Mouse (Mus musculus) midbrain, embryonic 10.5 days (tissue): ENCODE data around the gene Top2a. TPM values are rescaled to one million over a fixed set of nuclear protein-coding genes. Genes with fewer than 3 reads are reported as not detected.
A peak's percentile ranks its signal among the peaks of the same experiment; 100 is the strongest.

Experiments used
- DNase-seq: peaks from one replicate; pipeline ENCODE4 v3.0.0-alpha.2; 2017; ENCODE audit warnings: low spot score
- H3K27ac ChIP-seq: fragments of 300-500 bp; sonication (generic); replicated peaks from 2 replicates; pipeline ENCODE4 v1.5.1; 2016; ENCODE audit warnings: mild to moderate bottlenecking
- H3K27me3 ChIP-seq: fragments of 300-500 bp; sonication (generic); 2 replicates; pipeline ENCODE4 v1.6.1; 2016; ENCODE audit warnings: low read depth, mild to moderate bottlenecking; ENCODE audit not compliant: poor library complexity, severe bottlenecking
- H3K36me3 ChIP-seq: fragments of 300-500 bp; sonication (generic); 2 replicates; pipeline ENCODE4 v1.6.1; 2016; ENCODE audit warnings: mild to moderate bottlenecking, moderate library complexity
- H3K4me1 ChIP-seq: fragments of 300-500 bp; sonication (generic); 2 replicates; pipeline ENCODE4 v1.6.1; 2016
- H3K4me3 ChIP-seq: fragments of 300-500 bp; sonication (generic); 2 replicates; pipeline ENCODE4 v1.5.1; 2016; ENCODE audit warnings: mild to moderate bottlenecking, moderate library complexity
- H3K9me3 ChIP-seq: fragments of 300-500 bp; sonication (generic); replicated peaks from 2 replicates; pipeline ENCODE4 v1.6.1; 2016; ENCODE audit warnings: mild to moderate bottlenecking
- WGBS: fragments of 180-500 bp; shearing (Covaris S2); methylation state at CpG from one replicate; pipeline ENCODE4 v1.1.7; 2016; 5-methylcytosine and 5-hydroxymethylcytosine counted together
- polyA plus RNA-seq: library from polyadenylated mRNA; unstranded; fragments of >200 nt; fragmentation: Nextera tagmentation; extraction: Ambion mirVana; gene quantifications from 2 replicates; pipeline ENCODE4 v1.2.1, GENCODE M21; 2016

The Top2a gene
- polyA plus RNA-seq, 1 experiment from 2014 or later = 357 TPM

- Histone ChIP-seq H3K9me3 (no peaks in the 10 kb centered on the region), H3K27ac (peak overlapping the region; percentile 85), H3K4me3 (peak overlapping the region; percentile 74), H3K36me3 (peaks cover 20% of the 10 kb centered on the region), H3K27me3 (peaks cover 68% of the 10 kb centered on the region), H3K4me1 (peaks cover 100% of the 10 kb centered on the region)
- 5% methylated on average over 11 of the region's 11 CpGs for WGBS
- DNase-seq = no peak
Observed at GRCm38 (mm10) chr11:98965416-98966077, 58.4 kb downstream of the Top2a start.

DNA sequence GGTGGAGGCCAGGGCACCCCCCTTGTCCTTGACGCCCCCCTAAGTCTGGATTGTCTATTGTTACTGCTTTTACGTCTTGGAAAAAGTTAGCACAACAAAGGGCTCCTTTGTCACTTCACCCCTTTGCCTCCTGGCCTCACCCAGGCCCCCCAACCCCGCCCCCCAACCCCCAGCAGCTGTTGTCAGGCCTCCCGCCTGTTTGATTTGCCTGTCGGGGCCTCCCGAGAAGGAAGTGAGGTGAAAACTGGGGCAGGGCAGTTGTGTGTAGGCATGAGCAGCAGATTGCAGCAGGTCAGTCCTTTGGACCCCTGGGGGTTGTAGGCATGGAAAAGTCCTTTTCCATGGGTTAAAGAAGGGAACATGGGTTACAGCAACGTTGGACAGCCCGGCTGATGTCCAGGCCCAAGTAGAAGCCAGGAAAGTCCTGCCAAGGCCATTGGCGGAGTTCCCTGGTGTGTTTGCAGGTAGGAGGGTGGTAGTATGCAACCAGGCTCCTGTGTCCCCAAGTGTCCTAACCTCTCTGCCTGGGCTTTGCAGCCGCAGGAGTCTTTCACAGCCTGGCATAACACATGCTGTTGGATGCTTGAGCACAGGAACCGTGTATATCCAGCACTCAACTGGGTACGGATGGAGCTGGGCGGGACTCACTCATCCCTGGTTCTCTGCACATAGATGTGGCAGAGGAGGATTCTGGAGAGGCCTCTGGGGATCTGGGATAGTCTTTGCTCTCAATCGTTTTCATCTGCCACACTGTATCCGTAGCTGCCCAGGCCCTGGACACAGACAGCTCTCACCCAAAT is 59.2 kb downstream of the Top2a start:
- peak; percentile 38 for DNase-seq
- Histone ChIP-seq H3K27me3 (peaks cover 62% of the 10 kb centered on the region), H3K36me3 (peaks cover 14% of the 10 kb centered on the region; the same call in 1 of the 2 replicates), H3K4me1 (peaks cover 100% of the 10 kb centered on the region), H3K4me3 (peak overlapping the region; percentile 74), H3K27ac (peak overlapping the region; percentile 85), H3K9me3 (no peaks in the 10 kb centered on the region)
- WGBS = 18% methylated on average over 15 of the region's 15 CpGs

- Histone ChIP-seq H3K4me1 (peaks cover 100% of the 10 kb centered on the region), H3K4me3 (peak overlapping the region; percentile 74), H3K27ac (peak overlapping the region; percentile 85), H3K27me3 (peaks cover 58% of the 10 kb centered on the region), H3K36me3 (peaks cover 14% of the 10 kb centered on the region; the same call in 1 of the 2 replicates), H3K9me3 (no peaks in the 10 kb centered on the region)
- no peak for DNase-seq
- WGBS = 17% methylated on average over 6 of the region's 6 CpGs
Observed at GRCm38 (mm10) chr11:98964201-98964615, 59.8 kb downstream of the Top2a start.

DNA sequence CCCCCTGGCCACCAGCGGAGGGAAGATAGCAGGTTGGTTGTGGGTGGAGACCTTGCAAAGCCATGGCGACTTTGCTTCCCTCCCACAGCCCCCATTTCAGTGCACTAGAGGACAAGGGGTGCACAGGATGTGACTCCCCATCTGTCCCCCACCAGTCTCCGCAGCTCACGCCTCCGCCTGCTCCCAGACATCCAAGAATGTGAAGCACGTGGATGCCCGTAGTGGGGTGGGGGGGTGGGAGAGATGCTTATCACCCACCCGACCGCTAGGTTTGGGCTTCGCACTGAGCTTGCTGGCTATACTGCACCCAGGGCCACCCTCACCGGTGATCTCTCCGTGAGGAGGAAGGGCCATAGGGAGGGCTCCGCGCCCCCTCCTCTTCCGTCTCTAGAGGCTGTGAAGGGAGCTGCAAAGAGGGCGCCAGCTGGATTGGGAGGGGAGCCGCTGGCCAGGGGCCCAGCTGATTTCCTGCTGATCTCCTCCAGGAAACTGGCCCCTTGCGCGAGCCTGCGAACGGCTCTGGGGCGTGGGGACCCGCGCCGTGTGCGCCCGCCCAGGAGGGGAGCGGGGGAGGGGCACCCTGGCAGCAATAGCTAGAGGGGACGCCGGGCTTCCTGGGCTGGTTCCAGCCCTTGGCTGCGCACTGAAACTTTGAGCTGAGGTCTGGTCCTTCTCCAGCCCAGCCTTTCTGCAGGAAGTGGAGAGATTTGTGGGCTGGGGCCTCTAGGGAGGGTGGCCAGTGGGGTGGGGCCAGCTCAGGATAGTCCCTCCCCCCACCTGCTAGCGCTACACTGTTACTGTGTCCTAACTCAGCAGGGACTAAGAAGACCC is 60.6 kb downstream of the Top2a start:
- H3K27me3 ChIP-seq = peaks cover 58% of the 10 kb centered on the region

GRCm38 (mm10) chr11:98962421-98963095 is 61.4 kb downstream of the Top2a start:
- H3K9me3 ChIP-seq = no peaks in the 10 kb centered on the region
- no peak for DNase-seq
- peak overlapping the region; percentile 74 for H3K4me3 ChIP-seq
- peaks cover 7% of the 10 kb centered on the region; the same call in 1 of the 2 replicates for H3K36me3 ChIP-seq
- 4% methylated on average over 12 of the region's 12 CpGs for whole genome bisulfite sequencing
- peak overlapping the region; percentile 85 for H3K27ac ChIP-seq
- peaks cover 90% of the 10 kb centered on the region for H3K4me1 ChIP-seq
- peaks cover 55% of the 10 kb centered on the region for H3K27me3 ChIP-seq

More for the DNA sequence above, 60.6 kb downstream of the Top2a start:
- Histone ChIP-seq H3K4me1 (peaks cover 98% of the 10 kb centered on the region), H3K36me3 (peaks cover 14% of the 10 kb centered on the region; the same call in 1 of the 2 replicates), H3K4me3 (peak overlapping the region; percentile 74), H3K9me3 (no peaks in the 10 kb centered on the region), H3K27ac (peak overlapping the region; percentile 85)
- 2% methylated on average over 32 of the region's 32 CpGs for WGBS
- peak; percentile 48 for DNase-seq

DNA sequence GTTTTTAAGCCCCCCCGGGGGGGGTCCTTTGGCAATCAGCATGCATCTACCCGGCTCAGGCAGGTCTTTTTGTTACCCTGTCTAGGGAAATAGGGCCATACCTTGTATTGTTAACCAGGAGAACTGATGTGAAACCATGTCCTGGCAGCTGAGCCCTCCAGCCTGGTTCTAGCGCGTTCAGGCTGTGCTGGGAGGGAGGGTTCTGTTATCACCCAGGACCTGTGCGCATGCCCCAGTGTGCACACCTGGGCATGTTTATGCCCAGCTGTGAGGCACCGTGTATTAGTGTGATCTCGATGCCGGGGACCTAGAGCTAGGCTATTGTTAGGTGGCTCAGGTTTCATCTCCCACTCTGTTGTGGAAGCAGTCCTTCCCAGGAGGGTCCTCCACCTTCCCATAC is 62.2 kb downstream of the Top2a start:
- peaks cover 50% of the 10 kb centered on the region for H3K27me3 ChIP-seq
- H3K4me3 ChIP-seq = peak overlapping the region; percentile 74
- H3K4me1 ChIP-seq = peaks cover 82% of the 10 kb centered on the region
- WGBS = 8% methylated on average over 8 of the region's 8 CpGs
- H3K27ac ChIP-seq = no peak overlapping the region; the same call in 1 of the 2 replicates
- DNase-seq = no peak
- peaks cover 4% of the 10 kb centered on the region; the same call in 1 of the 2 replicates for H3K36me3 ChIP-seq
- no peaks in the 10 kb centered on the region for H3K9me3 ChIP-seq

DNA sequence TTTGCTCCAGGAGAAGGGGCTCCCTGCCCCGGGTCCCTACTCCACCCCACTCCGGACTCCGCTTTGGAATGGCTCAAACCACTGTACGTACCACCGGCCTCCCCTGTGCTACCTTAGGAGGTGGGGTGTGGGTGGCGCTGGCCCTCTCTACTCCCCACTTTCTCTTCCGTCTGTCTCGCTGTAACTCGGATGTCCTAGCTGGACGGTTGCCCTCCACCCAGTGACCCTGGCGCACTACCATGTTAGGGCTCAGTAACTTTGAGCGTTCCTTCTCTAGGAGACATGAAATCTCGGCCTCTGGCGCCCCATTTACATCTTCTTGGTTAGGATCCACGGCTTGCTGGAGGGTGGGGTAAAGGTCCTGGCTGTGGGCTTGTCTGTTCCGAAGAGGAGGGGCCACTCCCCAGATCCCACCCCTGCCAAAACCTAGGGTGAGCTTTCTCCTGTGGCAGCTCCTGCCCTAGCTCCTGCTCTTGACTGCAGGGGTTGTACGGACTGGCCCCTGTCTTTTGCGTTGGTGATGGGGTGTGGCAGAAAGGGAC is 62.9 kb downstream of the Top2a start:
- WGBS = 3% methylated on average over 18 of the region's 18 CpGs
- H3K9me3 ChIP-seq = no peaks in the 10 kb centered on the region
- peaks cover 79% of the 10 kb centered on the region for H3K4me1 ChIP-seq
- no peaks in the 10 kb centered on the region for H3K36me3 ChIP-seq
- DNase-seq = no peak
- peaks cover 44% of the 10 kb centered on the region for H3K27me3 ChIP-seq
- H3K27ac ChIP-seq = peak overlapping the region; percentile 81
- peak overlapping the region; percentile 74 for H3K4me3 ChIP-seq

DNA sequence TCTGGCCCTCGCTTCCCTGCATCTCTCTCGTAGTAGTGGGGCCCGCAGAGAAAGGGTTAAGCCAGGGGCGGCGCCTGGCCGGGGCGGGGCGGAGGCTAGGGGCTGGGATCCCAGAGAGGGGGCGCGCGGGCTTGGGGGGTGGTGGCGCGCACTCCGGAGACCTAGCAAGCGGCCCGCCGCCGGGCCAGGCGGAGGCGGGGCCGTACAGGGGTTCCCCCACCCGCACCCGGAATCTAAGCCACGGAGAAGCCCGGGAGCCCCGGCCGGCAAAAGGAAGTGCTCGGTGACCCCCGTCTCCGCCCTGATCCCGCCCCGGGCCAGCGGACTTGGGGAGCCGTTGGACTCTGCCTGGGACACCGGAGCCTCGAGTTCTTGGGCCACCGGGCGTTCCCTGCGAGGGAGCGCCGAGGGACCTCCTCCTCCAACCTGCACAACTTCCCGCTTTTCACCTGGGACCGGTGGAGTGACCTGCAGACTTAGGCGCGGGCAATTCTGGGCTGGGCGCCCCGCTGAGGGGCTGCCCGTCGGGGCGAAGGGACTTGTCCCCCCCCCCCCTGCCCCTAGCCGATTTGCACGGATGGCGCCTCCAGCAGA is 63.6 kb downstream of the Top2a start:
- Histone ChIP-seq H3K27ac (peak overlapping the region; percentile 81), H3K36me3 (no peaks in the 10 kb centered on the region), H3K9me3 (no peaks in the 10 kb centered on the region), H3K27me3 (peaks cover 44% of the 10 kb centered on the region), H3K4me1 (peaks cover 79% of the 10 kb centered on the region), H3K4me3 (peak overlapping the region; percentile 74)
- WGBS = under 1% methylated on average over 53 of the region's 53 CpGs
- DNase-seq = peak; percentile 79

- Histone ChIP-seq H3K36me3 (no peaks in the 10 kb centered on the region), H3K4me3 (peak overlapping the region; percentile 74), H3K4me1 (peaks cover 79% of the 10 kb centered on the region), H3K27ac (peak overlapping the region; percentile 81), H3K27me3 (peaks cover 36% of the 10 kb centered on the region), H3K9me3 (no peaks in the 10 kb centered on the region)
- WGBS = under 1% methylated on average over 43 of the region's 43 CpGs
- DNase-seq = peak; percentile 75
Observed at GRCm38 (mm10) chr11:98959437-98960312, 64.3 kb downstream of the Top2a start.

DNA sequence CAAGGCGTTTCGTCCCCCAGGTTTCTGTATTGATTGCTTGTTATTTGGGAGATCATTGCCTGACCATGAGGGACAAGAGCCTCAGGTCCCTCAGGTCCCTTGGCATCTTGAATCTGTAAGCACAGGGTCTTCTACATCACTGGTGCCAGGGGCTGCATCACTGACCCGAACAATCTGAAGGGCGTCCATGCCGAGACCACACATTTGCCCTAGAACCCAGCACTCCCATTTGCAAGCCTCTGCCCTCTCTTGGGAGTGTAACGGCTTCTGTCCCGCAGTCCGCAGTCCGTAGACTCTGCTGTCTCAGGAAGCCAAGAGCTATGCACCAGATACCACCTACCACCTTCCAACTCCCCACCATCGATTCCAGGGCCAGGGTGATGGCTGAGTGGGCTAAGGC is 67.6 kb downstream of the Top2a start:
- H3K27ac ChIP-seq = no peak overlapping the region
- DNase-seq = no peak
- no peaks in the 10 kb centered on the region for H3K9me3 ChIP-seq
- H3K36me3 ChIP-seq = peaks cover 6% of the 10 kb centered on the region; the same call in 1 of the 2 replicates
- H3K4me3 ChIP-seq = no peak overlapping the region
- peaks cover 73% of the 10 kb centered on the region for H3K4me1 ChIP-seq
- H3K27me3 ChIP-seq = peaks cover 9% of the 10 kb centered on the region
- 84% methylated on average over 10 of the region's 10 CpGs for WGBS
